Mouse (Mus musculus) heart, postnatal 14 days (tissue): ENCODE results near the gene Dad1. TPM values are rescaled to one million over a fixed set of nuclear protein-coding genes. Genes with fewer than 3 reads are reported as not detected.

ENCODE experiments used
- DNase-seq, 2 experiments: peaks; one replicate each; pipeline ENCODE4 v3.0.0; 2021 to 2022
- intact Hi-C: fragments of 180-260 bp; cut with DNase I; formaldehyde crosslinking; loops from one replicate; pipeline ENCODE4 v1.15.1; 2025
- total RNA-seq, 2 experiments: library from RNA; stranded (reverse); gene quantifications; 2 replicates each; pipeline ENCODE4 v1.2.3; 2021

Dad1 gene
- total RNA-seq, 2 experiments from 2014 or later, result 104 TPM

GRCm38 (mm10) chr14:54190305-54191025 lies 63.4 kb downstream of the Dad1 start:
- intact Hi-C loops, result no loop called here
- no peak for DNase-seq

GRCm38 (mm10) chr14:54189255-54189654 lies 64.6 kb downstream of the Dad1 start:
- peak in 1 of 2 experiments; percentile 27 for DNase-seq
- intact Hi-C loops, result no loop called here

- intact Hi-C loops, result no loop called here
- DNase-seq, result no peak
Observed at GRCm38 (mm10) chr14:54187211-54187610, 66.7 kb downstream of the Dad1 start.

Other genes starting within 250 kb of the Dad1 start
- gene Abhd4, start 84 bp upstream of the Dad1 start, total RNA-seq, result 10 to 100 TPM; 46.7 to 50.7 TPM
- not detected for gene Olfr49, start 30.8 kb upstream of the Dad1 start, total RNA-seq
- gene Oxa1l, start 106.7 kb upstream of the Dad1 start, total RNA-seq, result 100 to 1,000 TPM; 116 to 125 TPM
- gene Slc7a7, start 163.7 kb upstream of the Dad1 start, total RNA-seq, result 1 to 10 TPM; 6.2 to 6.5 TPM
- 100 to 1,000 TPM; 102 to 116 TPM for gene Mrpl52, start 172.8 kb upstream of the Dad1 start, total RNA-seq
- 10 to 100 TPM; 53.6 to 60.0 TPM for gene Mmp14, start 177.5 kb upstream of the Dad1 start, total RNA-seq
- 10 to 100 TPM; 63.2 to 65.6 TPM for gene Lrp10, start 210.0 kb upstream of the Dad1 start, total RNA-seq
- not detected for gene Rem2, start 222.0 kb upstream of the Dad1 start, total RNA-seq